Mouse (Mus musculus): Measurements from ENCODE around the gene Ctnna2. TPM values are rescaled to one million over a fixed set of nuclear protein-coding genes. Genes with fewer than 3 reads are reported as not detected.

Ctnna2 gene
- polyA plus RNA-seq, 1 experiment from 2014 or later, result 0.16 TPM

- WGBS, result 58% methylated on average over 4 of the region's 4 CpGs
- Histone ChIP-seq H3K9ac (ENCODE audit: low read depth, low read length) (no peak overlapping the region), H3K4me1 (replicated peaks; ENCODE audit: insufficient read depth, low read length) (no peaks in the 10 kb centered on the region), H3K9me3 (replicated peaks; ENCODE audit: low read length) (no peaks in the 10 kb centered on the region), H3K27ac (no peak overlapping the region), H3K4me3 (replicated peaks; ENCODE audit: low read depth, low read length) (no peak overlapping the region), H3K4me2 (ENCODE audit: low read length) (no peak overlapping the region), H3K27me3 (ENCODE audit: insufficient read depth, low read length) (no peaks in the 10 kb centered on the region), H3K36me3 (ENCODE audit: insufficient read depth, low read length) (no peaks in the 10 kb centered on the region)
- TF ChIP-seq CTCF (IDR thresholded peaks at IDR 0.05; ENCODE audit: low read depth), result no peak
- DNase-seq (ENCODE audit: low spot score) (peak; percentile 34), ATAC-seq (replicated peaks; ENCODE audit: low FRiP score, low read depth) (peak; percentile 87; the same call in 1 of the 2 replicates)
Measured at GRCm38 (mm10) chr6:77256348-77256747, 723.2 kb downstream of the Ctnna2 start.

GRCm38 (mm10) chr6:77253480-77253879, 726.0 kb downstream of the Ctnna2 start:
- Histone ChIP-seq H3K27me3 (ENCODE audit: insufficient read depth, low read length) (no peaks in the 10 kb centered on the region), H3K4me3 (replicated peaks; ENCODE audit: low read depth, low read length) (no peak overlapping the region), H3K9ac (ENCODE audit: low read depth, low read length) (no peak overlapping the region), H3K4me1 (replicated peaks; ENCODE audit: insufficient read depth, low read length) (no peaks in the 10 kb centered on the region), H3K27ac (no peak overlapping the region), H3K36me3 (ENCODE audit: insufficient read depth, low read length) (no peaks in the 10 kb centered on the region), H3K9me3 (replicated peaks; ENCODE audit: low read length) (no peaks in the 10 kb centered on the region), H3K4me2 (ENCODE audit: low read length) (no peak overlapping the region)
- WGBS, result 89% methylated on average over 5 of the region's 5 CpGs
- ATAC-seq (replicated peaks; ENCODE audit: low FRiP score, low read depth) (no peak), DNase-seq (ENCODE audit: low spot score) (no peak)
- no peak for TF ChIP-seq CTCF (IDR thresholded peaks at IDR 0.05; ENCODE audit: low read depth)

GRCm38 (mm10) chr6:77243541-77244231, 735.8 kb downstream of the Ctnna2 start:
- Histone ChIP-seq H3K9ac (ENCODE audit: low read depth, low read length) (no peak overlapping the region), H3K27me3 (ENCODE audit: insufficient read depth, low read length) (peaks cover 26% of the 10 kb centered on the region), H3K4me1 (replicated peaks; ENCODE audit: insufficient read depth, low read length) (0 out of 2 replicates have a peak, but pooled peaks cover 7% of the 10 kb centered on the region), H3K9me3 (replicated peaks; ENCODE audit: low read length) (no peaks in the 10 kb centered on the region), H3K36me3 (ENCODE audit: insufficient read depth, low read length) (no peaks in the 10 kb centered on the region), H3K27ac (no peak overlapping the region), H3K4me3 (replicated peaks; ENCODE audit: low read depth, low read length) (peak overlapping the region; percentile 42), H3K4me2 (ENCODE audit: low read length) (peak overlapping the region; percentile 95)
- under 1% methylated on average over 43 of the region's 43 CpGs for WGBS
- TF ChIP-seq CTCF (IDR thresholded peaks at IDR 0.05; ENCODE audit: low read depth), result peak; percentile 11; the same call in 1 of the 2 replicates
- ATAC-seq (replicated peaks; ENCODE audit: low FRiP score, low read depth) (peak; percentile 41; the same call in 1 of the 2 replicates), DNase-seq (ENCODE audit: low spot score) (no peak)

GRCm38 (mm10) chr6:77242601-77243406, 736.7 kb downstream of the Ctnna2 start, which contains the start of gene Lrrtm1:
TSS of gene Lrrtm1 (plus strand) at chr6:77242689.
- ATAC-seq (replicated peaks; ENCODE audit: low FRiP score, low read depth) (no peak; the same call in 1 of the 2 replicates), DNase-seq (ENCODE audit: low spot score) (peak; percentile 65)
- 0 out of 2 replicates have a peak within 1 kb of the TSS, but pooled peaks have one; percentile 20 for H3K9ac ChIP-seq (ENCODE audit: low read depth, low read length)
- peak; percentile 19; the same call in 1 of the 2 replicates for TF ChIP-seq CTCF (IDR thresholded peaks at IDR 0.05; ENCODE audit: low read depth)
- under 1% methylated on average over 53 of the region's 53 CpGs for WGBS
- H3K4me1 ChIP-seq (replicated peaks; ENCODE audit: insufficient read depth, low read length), result 0 out of 2 replicates have a peak, but pooled peaks cover 7% of the 10 kb centered on the region
- H3K9me3 ChIP-seq (replicated peaks; ENCODE audit: low read length), result no peaks in the 10 kb centered on the region
- peak within 1 kb of the TSS; percentile 95 for H3K4me2 ChIP-seq (ENCODE audit: low read length)
- H3K27me3 ChIP-seq (ENCODE audit: insufficient read depth, low read length), result peaks cover 26% of the 10 kb centered on the region
- peak within 1 kb of the TSS; percentile 42 for H3K4me3 ChIP-seq (replicated peaks; ENCODE audit: low read depth, low read length)
- H3K36me3 ChIP-seq (ENCODE audit: insufficient read depth, low read length), result no peaks in the 10 kb centered on the region
- H3K27ac ChIP-seq, result no peak within 1 kb of the TSS

GRCm38 (mm10) chr6:77240426-77240825, 739.1 kb downstream of the Ctnna2 start:
- ATAC-seq (replicated peaks; ENCODE audit: low FRiP score, low read depth), result no peak
- Histone ChIP-seq H3K4me2 (ENCODE audit: low read length) (no peak overlapping the region), H3K4me1 (replicated peaks; ENCODE audit: insufficient read depth, low read length) (0 out of 2 replicates have a peak, but pooled peaks cover 7% of the 10 kb centered on the region), H3K4me3 (replicated peaks; ENCODE audit: low read depth, low read length) (no peak overlapping the region), H3K27ac (no peak overlapping the region), H3K9me3 (replicated peaks; ENCODE audit: low read length) (no peaks in the 10 kb centered on the region), H3K27me3 (ENCODE audit: insufficient read depth, low read length) (peaks cover 23% of the 10 kb centered on the region), H3K36me3 (ENCODE audit: insufficient read depth, low read length) (no peaks in the 10 kb centered on the region), H3K9ac (ENCODE audit: low read depth, low read length) (no peak overlapping the region)
- no peak for DNase-seq (ENCODE audit: low spot score)
- no peak for TF ChIP-seq CTCF (IDR thresholded peaks at IDR 0.05; ENCODE audit: low read depth)
- WGBS, result 5% methylated on average over 1 of the region's 1 CpGs

All from kidney, postnatal 0 days (tissue).